8 mouse cellular contexts compared by ENCODE assay signal in the genomic region with DNA sequence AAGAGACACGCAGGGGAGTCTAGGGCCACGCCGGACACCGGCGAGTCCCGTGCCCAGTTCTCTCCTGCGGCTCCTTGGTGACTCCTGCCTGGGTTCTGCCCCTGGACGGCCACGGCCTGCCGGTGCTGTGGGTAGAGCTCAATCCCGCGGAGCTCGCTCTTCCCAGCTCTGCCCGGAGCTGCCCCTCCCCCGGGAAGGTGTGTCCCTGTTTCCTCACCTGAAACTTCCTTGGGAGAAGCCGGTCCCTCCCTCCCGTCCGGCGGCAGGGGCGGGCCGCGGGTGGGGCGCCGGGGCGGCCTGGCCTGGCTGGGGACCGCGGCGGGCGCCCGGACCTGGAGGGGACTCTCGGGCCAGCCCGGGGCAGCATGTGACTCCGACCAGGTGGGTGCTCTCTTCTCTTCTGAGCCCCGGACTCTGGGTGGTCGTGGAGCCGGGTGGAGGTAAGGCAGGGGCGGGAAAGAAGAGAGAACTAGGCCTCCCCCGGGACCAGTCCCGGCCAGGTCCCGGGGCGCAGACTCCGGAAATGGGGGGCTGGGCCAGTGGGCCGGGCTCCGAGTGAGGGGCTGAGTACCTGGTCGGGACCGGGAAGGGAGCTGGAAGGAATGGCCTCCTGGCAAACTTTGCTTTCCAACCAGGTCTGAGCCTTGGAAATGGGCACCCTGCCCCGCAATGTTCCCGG. TPM values are rescaled to one million over a fixed set of nuclear protein-coding genes. Genes with fewer than 3 reads are reported as not detected.
A peak's percentile ranks its signal among the peaks of the same experiment; 100 is the strongest.
DNase-seq lines count a peak whose midpoint lies in the region; ATAC-seq lines count a peak whose summit lies in the region.

TSS of gene Arhgef5 (plus strand) at position 220 of the 679 bp plus-strand sequence.

- peak; percentile 49 for DNase-seq in CD4-positive, CD25-positive, alpha-beta regulatory T cell, adult 2 months (ENCODE audit: low read depth, low spot score)
- peak; percentile 43 for DNase-seq in adrenal gland, adult 8-10 months
- DNase-seq in hindbrain, embryonic 14.5 days (ENCODE audit: low spot score) = no peak
- DNase-seq in liver = peak; percentile 53
- DNase-seq in thymus, postnatal 0 days (ENCODE audit: low spot score) = peak; percentile 25
- no peak for DNase-seq in left cerebral cortex, postnatal 14 days (ENCODE audit: low spot score in 2 of 2)

- H3K9me3 ChIP-seq in forebrain, embryonic 16.5 days (ENCODE audit: control insufficient read depth, low read length) = no peaks in the 10 kb centered on the region
- no peaks in the 10 kb centered on the region for H3K9me3 ChIP-seq in hindbrain, embryonic 14.5 days (ENCODE audit: control insufficient read depth, low read length)
- H3K9me3 ChIP-seq in midbrain, embryonic 16.5 days (replicated peaks; ENCODE audit: control insufficient read depth, low read length, poor library complexity, severe bottlenecking) = no peaks in the 10 kb centered on the region

- intact Hi-C loops in left cerebral cortex, postnatal 14 days (cut with DNase I) = no loop called here

- H3K9ac ChIP-seq in forebrain, embryonic 16.5 days (replicated peaks; ENCODE audit: low read depth, low read length) = peak within 1 kb of the TSS; percentile 58
- H3K9ac ChIP-seq in hindbrain, embryonic 14.5 days = peak within 1 kb of the TSS; percentile 57
- peak within 1 kb of the TSS; percentile 53 for H3K9ac ChIP-seq in midbrain, embryonic 16.5 days (ENCODE audit: low read depth, low read length)

- 0% methylated on average over 38 of the region's 48 CpGs for WGBS in forebrain, embryonic 16.5 days
- 1% methylated on average over 38 of the region's 48 CpGs for WGBS in hindbrain, embryonic 14.5 days
- 1% methylated on average over 41 of the region's 48 CpGs for WGBS in midbrain, embryonic 16.5 days

- peaks cover 19% of the 10 kb centered on the region for H3K27me3 ChIP-seq in forebrain, embryonic 16.5 days (replicated peaks; ENCODE audit: control insufficient read depth, insufficient read depth, low read length)
- H3K27me3 ChIP-seq in hindbrain, embryonic 14.5 days (ENCODE audit: control insufficient read depth, insufficient read depth, low read length) = peaks cover 34% of the 10 kb centered on the region
- peaks cover 15% of the 10 kb centered on the region for H3K27me3 ChIP-seq in midbrain, embryonic 16.5 days (ENCODE audit: control insufficient read depth, insufficient read depth, low read depth, low read length)

- H3K4me3 ChIP-seq in forebrain, embryonic 16.5 days (replicated peaks; ENCODE audit: low read length) = peak within 1 kb of the TSS; percentile 50
- H3K4me3 ChIP-seq in hindbrain, embryonic 14.5 days (replicated peaks; ENCODE audit: low read length) = peak within 1 kb of the TSS; percentile 51
- peak within 1 kb of the TSS; percentile 43 for H3K4me3 ChIP-seq in midbrain, embryonic 16.5 days (ENCODE audit: low read depth, low read length)

- peak; percentile 72 for ATAC-seq in forebrain, embryonic 16.5 days
- ATAC-seq in hindbrain, embryonic 14.5 days (ENCODE audit: low FRiP score) = peak; percentile 70
- ATAC-seq in midbrain, embryonic 16.5 days = peak; percentile 84

- peak within 1 kb of the TSS; percentile 82 for H3K4me2 ChIP-seq in forebrain, embryonic 16.5 days (ENCODE audit: low read length)
- H3K4me2 ChIP-seq in hindbrain, embryonic 14.5 days (replicated peaks) = peak within 1 kb of the TSS; percentile 92
- H3K4me2 ChIP-seq in midbrain, embryonic 16.5 days (ENCODE audit: low read length) = peak within 1 kb of the TSS; percentile 82

- H3K27ac ChIP-seq in forebrain, embryonic 16.5 days (ENCODE audit: low read length) = no peak within 1 kb of the TSS
- no peak within 1 kb of the TSS; the same call in 1 of the 2 replicates for H3K27ac ChIP-seq in hindbrain, embryonic 14.5 days
- no peak within 1 kb of the TSS for H3K27ac ChIP-seq in midbrain, embryonic 16.5 days (ENCODE audit: low read length)

- H3K36me3 ChIP-seq in forebrain, embryonic 16.5 days (ENCODE audit: control insufficient read depth, insufficient read depth) = no peaks in the 10 kb centered on the region
- H3K36me3 ChIP-seq in hindbrain, embryonic 14.5 days (replicated peaks; ENCODE audit: control insufficient read depth, insufficient read depth) = no peaks in the 10 kb centered on the region
- H3K36me3 ChIP-seq in midbrain, embryonic 16.5 days (ENCODE audit: control insufficient read depth, insufficient read depth, low read length) = no peaks in the 10 kb centered on the region

- H3K4me1 ChIP-seq in forebrain, embryonic 16.5 days (replicated peaks; ENCODE audit: control insufficient read depth, insufficient read depth, low read length) = peaks cover 13% of the 10 kb centered on the region
- H3K4me1 ChIP-seq in hindbrain, embryonic 14.5 days (replicated peaks; ENCODE audit: control insufficient read depth, insufficient read depth, low read length) = peaks cover 6% of the 10 kb centered on the region
- H3K4me1 ChIP-seq in midbrain, embryonic 16.5 days (ENCODE audit: control insufficient read depth, insufficient read depth, low read length) = peaks cover 8% of the 10 kb centered on the region; the same call in 1 of the 2 replicates

RNA-seq across cellular contexts. Expression of gene Arhgef5, which starts in this region (rescaled TPM):
- 10 to 100 TPM; 20.5 to 35.0 (median 24.1) TPM for total RNA-seq in adrenal gland, adult 8-10 months (2022)
- 1.8 and 1.9 TPM in 2 replicates for polyA plus RNA-seq in forebrain, embryonic 16.5 days (2015; fragmentation: Nextera tagmentation; extraction: Ambion mirVana)
- polyA plus RNA-seq in hindbrain, embryonic 14.5 days (2014; fragmentation: Nextera tagmentation; extraction: Ambion mirVana) = 2.0 and 2.6 TPM in 2 replicates
- 2.4 and 2.5 TPM in 2 replicates for polyA plus RNA-seq in midbrain, embryonic 16.5 days (2015; fragmentation: Nextera tagmentation; extraction: Ambion mirVana)
- 4.1 and 4.3 TPM in 2 replicates for polyA plus RNA-seq in thymus, postnatal 0 days (2015; fragmentation: Nextera tagmentation; extraction: Ambion mirVana)
- 1 to 10 TPM; 4.2 to 4.3 TPM for total RNA-seq in left cerebral cortex, postnatal 14 days (2021)

Comparison
In these comparisons a context has a peak if more than half of its experiments do, and no peak if none do; other contexts are left out.
1. RNA of gene Arhgef5 (total RNA-seq): 20.5 to 35.0 TPM in adrenal gland, adult 8-10 months; 4.2 to 4.3 TPM in left cerebral cortex, postnatal 14 days; every median in the first group is over 4 times any median in the second.
2. DNase-seq: peak in CD4-positive, CD25-positive, alpha-beta regulatory T cell, adult 2 months (single experiment), adrenal gland, adult 8-10 months (single experiment), liver (single experiment) and thymus, postnatal 0 days (single experiment); none in hindbrain, embryonic 14.5 days (single experiment) and left cerebral cortex, postnatal 14 days (0 of 2).
3. Peak in every context shown above with its lines, with median percentiles within 50 percentile points of each other: ATAC-seq, H3K4me2 ChIP-seq, H3K4me3 ChIP-seq and H3K9ac ChIP-seq.